Mouse (Mus musculus): Measurements from ENCODE around the gene Tceal5.

GRCm38 (mm10) chrX:136183107-136183506 lies 20.6 kb downstream of the Tceal5 start:
- no peak for TF ChIP-seq NANOG (IDR thresholded peaks at IDR 0.05; ENCODE audit: borderline replicate concordance, low read length)
- no peak for TF ChIP-seq CTCF (conservative IDR thresholded peaks at IDR 0.05; ENCODE audit: low read length)

Measured in E14TG2a.4 (cell line).